In the genomic region with DNA sequence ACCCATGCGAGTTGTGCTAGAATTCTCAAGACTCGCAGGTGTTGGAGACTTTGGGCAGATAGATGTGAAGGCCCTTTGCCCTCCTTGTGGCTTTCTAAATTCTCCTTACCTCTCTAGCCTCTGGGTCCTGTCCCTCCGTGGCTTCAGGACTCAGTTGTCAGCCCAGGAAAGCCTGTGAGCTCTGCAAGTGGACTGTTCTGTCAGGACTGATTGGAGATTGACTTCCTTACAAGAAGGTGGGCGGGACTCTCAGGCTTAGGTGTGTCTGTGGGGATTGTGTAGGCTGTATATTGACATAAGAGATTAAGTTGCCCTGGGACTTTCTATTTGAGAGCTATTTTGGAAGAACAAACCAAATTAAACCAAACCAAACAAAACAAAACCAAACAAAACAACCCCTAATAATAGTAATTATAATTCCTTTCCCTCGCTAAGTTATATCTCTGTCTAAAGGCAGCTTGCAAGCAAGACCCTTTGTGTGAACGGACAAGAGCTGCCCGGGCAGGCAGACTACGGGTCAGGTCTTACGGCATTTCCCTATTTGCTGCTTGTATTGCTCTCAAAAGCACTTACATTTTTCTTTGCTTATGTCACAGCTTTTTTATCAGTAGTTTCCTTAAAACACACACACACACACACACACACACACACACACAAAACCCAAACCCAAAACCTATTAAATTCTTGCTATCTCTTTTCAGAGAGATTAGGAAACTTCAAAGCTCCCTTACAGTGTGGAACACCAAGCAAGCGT, we compare ENCODE assay signal across 15 mouse cellular contexts. TPM values are rescaled to one million over a fixed set of nuclear protein-coding genes. Genes with fewer than 3 reads are reported as not detected.
DNase-seq lines count a peak whose midpoint lies in the region; ATAC-seq lines count a peak whose summit lies in the region.
"Had no signal": no experiment of that assay in that cellular context is flagged by ENCODE, and none has a peak within 500 bp of the region (broad histone marks: within the 10 kb centered on the region; RNA-seq: fewer than 3 reads in every experiment).

No protein-coding gene starts in this region.

- no peak for DNase-seq in heart, embryonic 10.5 days (ENCODE audit: low spot score)
- no peak for DNase-seq in heart, postnatal 36 days
- DNase-seq in midbrain, embryonic 11.5 days (ENCODE audit: low spot score, missing footprints): peak; percentile 85
- no peak for DNase-seq in midbrain, embryonic 10.5 days (ENCODE audit: low spot score)
- DNase-seq in urinary bladder, postnatal 4 days (ENCODE audit: low spot score in 2 of 2): no peak
- DNase-seq: spleen, adult 18-20 months; thymus, adult 2 months had no signal

- peak overlapping the region; percentile 69 for H3K27ac ChIP-seq in heart, embryonic 10.5 days
- H3K27ac ChIP-seq in midbrain, embryonic 11.5 days (ENCODE audit: low read depth, low read length): no peak overlapping the region
- H3K27ac ChIP-seq in midbrain, embryonic 10.5 days (replicated peaks): no peak overlapping the region
- peak overlapping the region; percentile 62 for H3K27ac ChIP-seq in hindbrain, embryonic 15.5 days (replicated peaks)
- H3K27ac ChIP-seq in stomach, embryonic 14.5 days (ENCODE audit: low read length): no peak overlapping the region; the same call in 1 of the 2 replicates
- H3K27ac ChIP-seq: liver, embryonic 14.5 days; neural tube, embryonic 12.5 days had no signal

- peaks cover 20% of the 10 kb centered on the region for H3K4me1 ChIP-seq in heart, embryonic 10.5 days
- H3K4me1 ChIP-seq in midbrain, embryonic 11.5 days (ENCODE audit: control insufficient read depth, insufficient read depth, low read length): peaks cover 10% of the 10 kb centered on the region
- H3K4me1 ChIP-seq in midbrain, embryonic 10.5 days: peaks cover 29% of the 10 kb centered on the region
- H3K4me1 ChIP-seq in hindbrain, embryonic 15.5 days (replicated peaks): peaks cover 8% of the 10 kb centered on the region; the same call in 1 of the 2 replicates
- H3K4me1 ChIP-seq in stomach, embryonic 14.5 days (ENCODE audit: control insufficient read depth, insufficient read depth, low read length): peaks cover 4% of the 10 kb centered on the region; the same call in 1 of the 2 replicates
- H3K4me1 ChIP-seq: neural tube, embryonic 12.5 days had no signal

- H3K36me3 ChIP-seq in heart, embryonic 10.5 days: no peaks in the 10 kb centered on the region
- H3K36me3 ChIP-seq in midbrain, embryonic 11.5 days (ENCODE audit: control insufficient read depth, insufficient read depth, low read length): no peaks in the 10 kb centered on the region
- no peaks in the 10 kb centered on the region for H3K36me3 ChIP-seq in midbrain, embryonic 10.5 days
- no peaks in the 10 kb centered on the region for H3K36me3 ChIP-seq in hindbrain, embryonic 15.5 days
- H3K36me3 ChIP-seq in stomach, embryonic 14.5 days (ENCODE audit: control insufficient read depth, insufficient read depth, low read length): no peaks in the 10 kb centered on the region
- H3K36me3 ChIP-seq: neural tube, embryonic 12.5 days had no signal

- H3K9me3 ChIP-seq in heart, embryonic 10.5 days: no peaks in the 10 kb centered on the region
- no peaks in the 10 kb centered on the region for H3K9me3 ChIP-seq in midbrain, embryonic 11.5 days (ENCODE audit: control insufficient read depth, low read length)
- peaks cover 1% of the 10 kb centered on the region; the same call in 1 of the 2 replicates for H3K9me3 ChIP-seq in midbrain, embryonic 10.5 days (replicated peaks)
- no peaks in the 10 kb centered on the region for H3K9me3 ChIP-seq in hindbrain, embryonic 15.5 days
- no peaks in the 10 kb centered on the region for H3K9me3 ChIP-seq in stomach, embryonic 14.5 days (ENCODE audit: control insufficient read depth, low read depth, low read length)
- H3K9me3 ChIP-seq: neural tube, embryonic 12.5 days had no signal

- H3K9ac ChIP-seq in midbrain, embryonic 11.5 days (ENCODE audit: low read length): no peak overlapping the region
- no peak overlapping the region for H3K9ac ChIP-seq in hindbrain, embryonic 15.5 days
- no peak overlapping the region for H3K9ac ChIP-seq in stomach, embryonic 14.5 days (replicated peaks; ENCODE audit: low read depth, low read length)
- H3K9ac ChIP-seq: liver, embryonic 14.5 days; neural tube, embryonic 12.5 days had no signal

- ATAC-seq in midbrain, embryonic 11.5 days (ENCODE audit: low FRiP score): no peak
- ATAC-seq in hindbrain, embryonic 15.5 days (ENCODE audit: low FRiP score, low read depth): no peak
- ATAC-seq in stomach, embryonic 14.5 days (ENCODE audit: insufficient number of reproducible peaks, insufficient read depth, low FRiP score, low read depth): peak; percentile 79
- no peak for ATAC-seq in activated CD4-positive, CD25-positive, alpha-beta regulatory T cell, adult 4 months

- no peaks in the 10 kb centered on the region for H3K27me3 ChIP-seq in heart, embryonic 10.5 days (ENCODE audit: insufficient read depth, poor library complexity, severe bottlenecking)
- H3K27me3 ChIP-seq in midbrain, embryonic 11.5 days (ENCODE audit: control insufficient read depth, insufficient read depth, low read length): no peaks in the 10 kb centered on the region
- H3K27me3 ChIP-seq in midbrain, embryonic 10.5 days (ENCODE audit: low read depth, poor library complexity, severe bottlenecking): peaks cover 72% of the 10 kb centered on the region
- H3K27me3 ChIP-seq in hindbrain, embryonic 15.5 days: no peaks in the 10 kb centered on the region
- no peaks in the 10 kb centered on the region for H3K27me3 ChIP-seq in stomach, embryonic 14.5 days (ENCODE audit: control insufficient read depth, insufficient read depth, low read length)
- H3K27me3 ChIP-seq: neural tube, embryonic 12.5 days had no signal

- 53% methylated on average over 10 of the region's 10 CpGs for WGBS in heart, embryonic 10.5 days
- WGBS in midbrain, embryonic 11.5 days: 43% methylated on average over 10 of the region's 10 CpGs
- WGBS in midbrain, embryonic 10.5 days: 50% methylated on average over 10 of the region's 10 CpGs
- WGBS in hindbrain, embryonic 15.5 days: 88% methylated on average over 10 of the region's 10 CpGs
- WGBS in stomach, embryonic 14.5 days: 66% methylated on average over 10 of the region's 10 CpGs

- H3K4me3 ChIP-seq in heart, embryonic 10.5 days: no peak overlapping the region
- H3K4me3 ChIP-seq in midbrain, embryonic 11.5 days (ENCODE audit: low read depth, low read length): no peak overlapping the region
- no peak overlapping the region for H3K4me3 ChIP-seq in midbrain, embryonic 10.5 days
- H3K4me3 ChIP-seq in hindbrain, embryonic 15.5 days: no peak overlapping the region
- no peak overlapping the region for H3K4me3 ChIP-seq in stomach, embryonic 14.5 days (ENCODE audit: low read depth, low read length)
- H3K4me3 ChIP-seq: erythroblast, embryonic 14.5 days; neural tube, embryonic 12.5 days had no signal

- H3K4me2 ChIP-seq in midbrain, embryonic 11.5 days: no peak overlapping the region
- no peak overlapping the region for H3K4me2 ChIP-seq in hindbrain, embryonic 15.5 days
- no peak overlapping the region for H3K4me2 ChIP-seq in stomach, embryonic 14.5 days (replicated peaks; ENCODE audit: low read depth, low read length)
- H3K4me2 ChIP-seq: heart, embryonic 11.5 days; neural tube, embryonic 12.5 days had no signal

- intact Hi-C loops in heart, postnatal 36 days (cut with DNase I): no loop called here

RNA-seq across cellular contexts. Expression of gene Adrb1, which starts 58.3 kb away (rescaled TPM):
- 0.65 and 1.3 TPM in 2 replicates for polyA plus RNA-seq in heart, embryonic 10.5 days (2016; fragmentation: Nextera tagmentation; extraction: Ambion mirVana)
- 10 to 100 TPM; 22.5 to 27.4 TPM for total RNA-seq in heart, postnatal 36 days (2021)
- 0.15 and 0.28 TPM in 2 replicates for polyA plus RNA-seq in midbrain, embryonic 11.5 days (2014; fragmentation: Nextera tagmentation; extraction: Ambion mirVana)
- polyA plus RNA-seq in midbrain, embryonic 10.5 days (2016; fragmentation: Nextera tagmentation; extraction: Ambion mirVana): 0.09 and 0.19 TPM in 2 replicates
- polyA plus RNA-seq in hindbrain, embryonic 15.5 days (2015; fragmentation: Nextera tagmentation; extraction: Ambion mirVana): 0.93 and 1.1 TPM in 2 replicates
- polyA plus RNA-seq in stomach, embryonic 14.5 days (2014; fragmentation: Nextera tagmentation; extraction: Ambion mirVana): 1.2 and 1.3 TPM in 2 replicates
- not detected for polyA plus RNA-seq in activated CD4-positive, CD25-positive, alpha-beta regulatory T cell, adult 4 months (2017; shearing (Covaris generic))
- total RNA-seq: MEL had no signal

Comparison
In these comparisons a context has a peak if more than half of its experiments do, and no peak if none do; other contexts are left out.
1. H3K27ac ChIP-seq: peak in heart, embryonic 10.5 days (single experiment) and hindbrain, embryonic 15.5 days (single experiment); none in midbrain, embryonic 11.5 days (single experiment), midbrain, embryonic 10.5 days (single experiment) and stomach, embryonic 14.5 days (single experiment).